Mouse (Mus musculus) embryonic stem cell, embryonic (primary cell): ENCODE data around the gene Aspdh.

Source experiments
- CTCF ChIA-PET, 4 experiments: fragments of 300-600 bp in 2 of 4; fragments of 350-600 bp in 2 of 4; sonication (Branson Sonifier 250); formaldehyde crosslinking; loops; one replicate each; lab custom pipeline; 2022; ENCODE audit warnings: inconsistent platforms in 2 of 4; lab: Charles Lee
- POLR2A ChIA-PET, 4 experiments: fragments of 300-600 bp in 2 of 4; fragments of 350-600 bp in 2 of 4; sonication (Branson Sonifier 250); formaldehyde crosslinking; loops; one replicate each; lab custom pipeline; 2022; ENCODE audit warnings: antibody characterized with exemption in 4 of 4, inconsistent platforms in 1 of 4; lab: Charles Lee

The Aspdh gene

DNA sequence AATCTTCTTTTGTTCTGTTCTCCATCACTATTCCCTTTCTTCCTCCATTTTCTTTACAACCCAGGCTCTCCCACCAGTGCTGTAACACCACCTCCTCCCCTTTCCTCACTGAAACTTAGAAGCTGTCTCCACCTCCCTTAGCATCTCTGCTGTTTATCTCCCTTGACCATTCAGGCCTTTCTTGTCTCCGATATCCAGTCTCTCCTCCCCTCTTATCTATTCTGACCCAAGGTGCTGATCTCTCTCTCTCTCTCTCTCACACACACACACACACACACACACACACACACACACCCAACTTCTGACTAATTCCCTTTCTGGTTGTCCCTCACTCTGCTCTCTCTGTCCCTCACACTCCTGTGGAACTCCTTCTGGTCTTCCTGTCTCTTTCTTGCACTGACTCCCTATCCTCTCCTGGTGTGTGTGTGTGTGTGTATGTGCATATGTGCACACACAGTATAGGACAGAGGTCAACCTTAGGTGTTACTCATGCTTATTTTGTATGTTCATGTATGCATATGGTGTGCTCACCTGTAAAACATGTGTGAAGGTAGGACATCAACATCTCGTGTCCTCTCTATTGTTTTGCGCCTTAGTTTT, 17.7 kb downstream of the Aspdh start:
- ChIA-PET POLR2A (no interaction called here), CTCF (no interaction called here)

DNA sequence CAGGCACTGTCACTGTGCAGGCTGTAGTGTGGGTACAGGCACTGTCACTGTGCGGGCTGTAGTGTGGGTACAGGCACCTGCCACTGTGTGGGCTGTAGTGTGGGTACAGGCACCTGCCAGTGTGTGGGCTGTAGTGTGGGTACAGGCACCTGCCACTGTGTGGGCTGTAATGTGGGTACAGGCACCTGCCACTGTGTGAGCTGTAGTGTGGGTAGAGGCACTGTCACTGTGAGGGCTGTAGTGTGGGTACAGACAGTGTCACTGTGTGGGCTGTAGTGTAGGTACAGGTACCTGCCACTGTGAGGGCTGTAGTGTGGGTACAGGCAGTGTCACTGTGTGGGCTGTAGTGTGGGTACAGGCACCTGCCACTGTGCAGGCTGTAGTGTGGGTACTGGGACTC, 18.9 kb downstream of the Aspdh start:
- ChIA-PET CTCF (interaction anchor here in 3 of 4 experiments (0.5 to 3.5 kb wide), 3 partner anchors 13 to 85 kb away, joined by 3 to 23 read pairs (median 4); partner anchors contain the start of genes Emc10 (in 1 of the 3) and Fam71e1 (in 1 of the 3)), POLR2A (interaction anchor here in 2 of 4 experiments (0.5 to 1.6 kb wide), 3 partner anchors 16 to 608 kb away, joined by 4 to 6 read pairs (median 5); partner anchors contain the start of genes Josd2 (in 1 of the 2) and Rcn3 (in 1 of the 2))

DNA sequence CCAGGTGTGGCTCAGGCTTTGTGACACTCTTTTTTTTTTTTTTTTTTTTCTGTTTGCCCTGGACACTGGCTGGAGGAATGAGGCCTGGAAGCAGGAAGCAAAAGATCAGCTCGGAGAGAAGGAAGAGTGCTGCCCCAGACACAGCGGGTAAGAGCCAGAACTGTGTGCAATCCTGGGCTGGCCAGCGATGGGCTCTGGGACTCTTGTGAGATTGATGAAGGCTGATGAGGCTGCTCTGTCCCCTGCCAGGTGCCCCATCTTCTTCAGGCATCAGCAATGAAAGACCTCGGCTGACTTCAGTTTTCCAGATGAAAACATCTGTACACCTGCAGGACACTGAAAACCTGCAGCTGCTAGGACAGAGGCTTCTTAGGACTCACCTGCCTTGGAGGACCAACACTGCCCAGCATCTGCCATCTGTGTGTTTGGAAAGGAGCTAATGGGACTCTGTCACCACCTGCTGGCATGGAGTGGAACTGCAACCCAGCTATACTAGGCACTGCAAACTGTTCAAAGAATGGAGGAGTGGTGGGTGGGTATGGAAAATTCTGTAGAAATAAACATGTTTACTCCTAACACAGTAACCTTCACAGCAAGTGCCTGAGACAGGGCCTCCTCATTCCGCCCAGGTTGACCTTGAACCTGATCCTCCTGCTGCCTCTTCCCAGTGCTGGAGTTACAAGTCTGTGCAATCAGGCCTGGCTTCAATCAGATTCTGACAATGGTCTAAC, 19.8 kb downstream of the Aspdh start:
- ChIA-PET CTCF (interaction anchor here (0.5 to 3.5 kb wide), 57 partner anchors 8 to 691 kb away, joined by 3 to 23 read pairs (median 4); partner anchors contain the start of genes Emc10 (in 1 of the 4), Fam71e1 (in 1 of the 4), Josd2 (in 1 of the 4) and Lrrc4b (in 1 of the 4)), POLR2A (interaction anchor here (0.5 to 5.3 kb wide), 59 partner anchors 9 to 751 kb away, joined by 3 to 100 read pairs (median 4); partner anchors contain the start of genes Emc10 (in 3 of the 4), Fam71e1 (in 3 of the 4), Josd2 (in 3 of the 4) and 1700028J19Rik (in 1 of the 4))

DNA sequence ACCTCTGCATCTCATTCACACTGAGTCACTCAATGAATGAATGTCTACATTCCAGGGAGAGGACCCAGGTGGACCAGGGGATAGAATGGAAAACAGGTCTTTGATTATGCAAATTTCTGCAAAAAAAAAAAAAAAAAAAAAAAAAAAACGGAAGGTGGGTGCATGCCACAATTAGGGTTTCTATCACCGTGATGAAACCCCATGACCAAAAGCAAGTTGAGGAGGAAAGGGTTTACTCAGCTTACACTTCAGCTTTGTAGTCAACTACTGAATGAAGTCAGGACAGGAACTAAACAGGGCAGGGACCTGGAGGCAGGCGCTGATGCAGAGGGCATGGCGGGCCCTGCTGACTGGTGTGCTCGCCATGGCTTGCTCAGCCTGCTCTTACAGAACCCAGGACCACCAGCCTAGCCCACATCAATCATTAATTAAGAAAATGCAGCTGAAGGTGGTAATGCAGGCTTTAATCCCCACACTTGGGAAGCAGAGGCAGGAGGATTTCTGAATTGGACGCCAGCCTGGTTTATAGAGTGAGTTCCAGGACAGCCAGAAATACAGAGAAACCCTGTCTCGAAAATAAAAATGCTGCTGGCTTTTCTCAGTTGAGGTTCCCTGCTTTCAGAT, 20.5 kb downstream of the Aspdh start:
- ChIA-PET POLR2A (interaction anchor here (0.5 to 5.3 kb wide), 71 partner anchors 8 to 1159 kb away, joined by 3 to 100 read pairs (median 4); partner anchors contain the start of genes Emc10 (in 3 of the 4), Fam71e1 (in 3 of the 4), Josd2 (in 3 of the 4) and 1700028J19Rik (in 1 of the 4)), CTCF (interaction anchor here (0.5 to 3.5 kb wide), 58 partner anchors 7 to 690 kb away, joined by 3 to 23 read pairs (median 4); partner anchors contain the start of genes Emc10 (in 2 of the 4), Fam71e1 (in 2 of the 4), Josd2 (in 1 of the 4) and Lrrc4b (in 1 of the 4))

DNA sequence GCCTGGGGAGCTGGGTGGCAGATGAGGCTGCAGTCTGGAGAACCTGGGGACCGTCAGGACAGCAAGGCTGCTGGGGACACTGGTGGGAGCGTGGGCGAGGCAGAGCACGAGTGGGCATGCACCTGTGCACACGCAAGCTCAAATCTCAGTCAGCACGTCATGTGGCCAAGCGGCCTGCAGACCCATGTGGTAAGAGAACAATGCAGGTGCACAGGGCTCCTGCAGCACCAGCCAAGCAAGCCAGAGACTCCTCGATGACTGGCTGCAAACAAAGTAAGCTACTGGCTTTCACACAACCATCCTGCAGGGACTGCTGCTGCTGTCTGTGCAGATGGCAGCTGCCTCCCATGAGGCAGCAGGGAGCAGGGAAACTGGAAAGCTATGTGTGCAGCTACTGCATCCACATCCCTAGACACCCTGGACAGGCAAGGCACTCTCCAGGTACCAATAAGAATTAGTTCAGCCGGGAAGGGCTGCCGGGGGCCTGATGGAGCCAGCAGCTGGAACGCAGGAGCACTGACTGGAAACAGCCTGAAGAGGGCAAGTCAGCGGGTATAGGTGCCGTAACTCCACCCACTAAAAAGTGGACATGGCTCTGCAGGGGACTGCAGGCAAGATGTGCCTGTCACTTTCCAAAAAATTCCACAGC, 21.9 kb downstream of the Aspdh start:
- ChIA-PET POLR2A (interaction anchor here in 3 of 4 experiments (0.7 to 5.3 kb wide), 23 partner anchors 9 to 241 kb away, joined by 3 to 100 read pairs (median 4); partner anchors contain the start of genes Emc10 (in 2 of the 3), Fam71e1 (in 2 of the 3), Josd2 (in 2 of the 3) and 1700028J19Rik (in 1 of the 3)), CTCF (interaction anchor here in 3 of 4 experiments (0.6 to 3.5 kb wide), 11 partner anchors 10 to 900 kb away, joined by 3 to 23 read pairs (median 4); partner anchors contain the start of genes Emc10 (in 1 of the 3) and Fam71e1 (in 1 of the 3))

DNA sequence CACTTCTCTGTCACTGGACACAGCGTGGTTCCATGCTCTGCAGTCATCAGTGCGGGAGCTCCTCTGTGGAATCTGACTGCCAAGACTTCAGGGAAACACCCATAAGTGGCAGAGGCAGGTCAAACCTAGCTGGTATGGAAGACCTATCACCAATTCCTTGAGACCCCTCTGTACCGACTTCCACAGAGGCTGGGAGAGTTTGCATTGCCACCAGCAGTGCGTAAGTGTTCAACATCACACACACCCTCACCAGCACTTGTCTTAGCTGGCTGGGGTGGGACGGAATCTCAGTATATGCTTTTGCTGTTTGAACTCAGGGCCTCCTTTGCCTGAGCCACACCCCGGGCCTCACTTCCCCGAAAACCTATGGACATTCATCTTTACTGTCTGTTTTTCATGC, 22.7 kb downstream of the Aspdh start:
- ChIA-PET POLR2A (interaction anchor here in 2 of 4 experiments (1.0 to 5.3 kb wide), 7 partner anchors 8 to 183 kb away, joined by 3 to 100 read pairs (median 5); partner anchors contain the start of genes Emc10 (in 2 of the 2), Fam71e1 (in 2 of the 2) and Josd2 (in 1 of the 2)), CTCF (interaction anchor here in 1 of 4 experiments (3.5 kb wide), 1 partner anchor 9 kb away, joined by 23 read pairs; the partner anchor contains the start of genes Emc10 and Fam71e1)

DNA sequence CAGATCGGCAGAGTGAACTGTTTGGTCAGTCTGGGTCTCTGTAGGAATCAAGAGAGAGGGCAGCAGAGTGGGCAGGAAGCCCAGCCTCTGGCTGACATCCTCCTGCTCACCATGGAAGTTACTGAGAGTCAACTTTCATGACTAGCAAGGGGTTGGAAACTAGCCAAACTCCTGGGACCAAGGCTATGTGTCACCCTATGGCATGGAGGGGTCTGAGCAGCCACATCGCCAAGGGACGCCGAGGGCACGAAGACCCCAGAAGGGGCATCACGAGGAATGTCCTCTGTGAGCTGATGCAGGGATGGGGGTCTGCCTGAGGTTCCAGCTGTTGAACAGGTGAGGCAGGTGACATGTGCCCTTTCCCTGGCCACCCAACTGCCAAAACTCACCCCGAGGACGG, 23.4 kb downstream of the Aspdh start:
- POLR2A ChIA-PET, result interaction anchor here in 2 of 4 experiments (1.6 to 5.3 kb wide), 4 partner anchors 8 to 20 kb away, joined by 4 to 100 read pairs (median 50); partner anchors contain the start of genes Emc10 (in 2 of the 2), Fam71e1 (in 2 of the 2) and Josd2 (in 1 of the 2)
- CTCF ChIA-PET, result interaction anchor here in 1 of 4 experiments (0.9 kb wide), 1 partner anchor 150 kb away, joined by 3 read pairs; no protein-coding TSS in a partner anchor

DNA sequence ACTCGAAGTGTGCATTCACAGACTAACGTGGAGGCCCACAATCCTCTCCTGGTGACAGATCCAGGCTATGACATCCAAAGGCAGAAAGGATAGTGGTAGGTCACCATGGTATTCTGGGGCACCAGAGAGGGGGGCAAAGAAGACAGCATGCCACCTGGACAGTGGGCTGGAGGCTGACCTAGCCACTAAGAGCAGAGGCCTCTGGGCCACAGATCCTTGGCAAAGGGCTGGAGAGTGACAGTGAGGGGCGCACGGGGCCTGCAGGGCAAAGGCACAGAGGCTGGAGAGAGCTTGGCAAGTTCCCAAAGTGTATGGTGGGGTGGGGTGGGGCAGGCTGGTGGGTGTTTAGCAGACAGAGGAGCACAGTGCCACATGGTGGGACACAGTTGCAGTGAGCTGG, 25.1 kb downstream of the Aspdh start:
- CTCF ChIA-PET, result interaction anchor here in 2 of 4 experiments (0.6 to 2.4 kb wide), 2 partner anchors 28 to 32 kb away, joined by 3 to 5 read pairs; no protein-coding TSS in a partner anchor
- POLR2A ChIA-PET, result interaction anchor here in 1 of 4 experiments (0.7 kb wide), 1 partner anchor 739 kb away, joined by 3 read pairs; no protein-coding TSS in a partner anchor

DNA sequence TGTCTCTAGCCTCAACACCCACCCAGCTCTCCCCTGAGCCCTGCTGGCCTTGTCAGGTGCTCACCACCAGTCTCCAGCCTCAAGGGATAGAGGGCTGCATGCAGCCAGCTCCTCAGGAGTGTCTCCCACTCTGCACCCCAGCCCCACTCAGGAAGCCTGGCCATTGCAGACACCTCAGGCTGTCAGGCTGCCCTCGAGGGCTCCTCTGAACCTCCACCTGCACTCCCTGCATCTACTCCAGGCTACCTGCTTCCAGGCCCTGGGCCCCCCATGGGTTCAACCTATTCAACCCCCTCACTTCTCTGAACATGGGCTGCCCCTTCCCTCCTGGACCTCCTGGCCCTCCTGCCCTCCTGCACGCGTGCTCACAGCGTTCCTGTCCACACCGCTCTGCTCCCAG, 26.2 kb downstream of the Aspdh start:
- ChIA-PET POLR2A (interaction anchor here in 3 of 4 experiments (0.6 to 1.3 kb wide), 4 partner anchors 23 to 245 kb away, joined by 3 read pairs; partner anchors contain the start of genes 1700028J19Rik (in 1 of the 3) and 2410002F23Rik (in 1 of the 3)), CTCF (interaction anchor here in 2 of 4 experiments (0.5 to 2.4 kb wide), 2 partner anchors 27 to 123 kb away, joined by 5 to 15 read pairs; no protein-coding TSS in a partner anchor)

DNA sequence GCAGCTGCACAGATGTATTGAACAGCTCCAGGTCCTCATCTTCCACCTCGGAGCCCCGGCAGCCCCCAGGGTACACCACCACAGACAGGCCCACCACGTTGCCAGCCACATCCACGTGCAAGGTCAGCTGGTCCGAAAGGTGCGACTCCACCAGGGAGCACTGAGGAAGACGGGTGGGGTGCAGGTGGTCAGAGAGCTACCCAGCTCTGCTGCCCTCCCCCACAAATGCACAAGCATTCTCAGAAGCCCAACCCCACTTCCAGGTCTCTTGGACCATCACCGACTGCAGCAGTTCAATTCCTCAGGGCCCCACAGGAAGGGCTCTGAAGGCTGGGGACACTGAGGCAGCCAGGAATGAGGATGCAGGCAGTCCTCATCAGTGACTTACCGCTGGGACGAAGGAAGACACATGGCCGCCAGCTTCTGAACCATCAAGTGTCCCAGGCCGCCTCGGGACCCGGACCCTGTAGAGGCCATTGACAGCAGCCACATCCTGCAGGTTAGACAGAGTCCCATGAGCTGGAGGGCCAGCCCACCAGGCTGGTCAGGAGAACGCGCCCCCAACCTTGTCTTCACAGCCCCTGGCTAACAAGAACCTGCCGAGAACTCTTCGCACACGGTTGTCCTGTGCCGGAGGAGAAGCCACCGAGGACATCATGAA, 27.1 kb downstream of the Aspdh start:
- POLR2A ChIA-PET, result interaction anchor here in 2 of 4 experiments (0.6 to 1.3 kb wide), 6 partner anchors 21 to 142 kb away, joined by 3 read pairs; no protein-coding TSS in a partner anchor
- CTCF ChIA-PET, result interaction anchor here in 3 of 4 experiments (1.0 to 2.4 kb wide), 4 partner anchors 7 to 141 kb away, joined by 3 to 5 read pairs (median 3); no protein-coding TSS in a partner anchor

DNA sequence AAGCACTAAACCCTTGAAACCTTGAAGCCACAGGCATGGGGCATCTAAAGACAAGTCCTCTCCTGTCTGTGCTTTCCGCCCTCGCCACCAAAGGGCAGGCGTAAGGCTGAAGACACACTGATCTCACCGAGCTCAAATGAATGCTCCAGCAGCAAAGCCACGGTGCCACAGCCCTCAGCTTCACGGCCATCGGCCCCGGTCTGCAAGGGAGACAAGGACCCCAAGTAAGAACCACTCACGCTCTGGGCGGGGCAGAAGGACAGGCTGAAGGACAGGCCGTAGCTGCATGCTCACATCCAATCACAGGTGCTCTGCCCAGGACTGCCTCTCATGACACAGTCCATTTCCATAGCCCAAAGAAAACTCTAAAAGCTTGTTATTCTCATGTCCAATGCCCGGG, 29.5 kb downstream of the Aspdh start:
- ChIA-PET POLR2A (interaction anchor here (0.5 to 7.2 kb wide), 17 partner anchors 8 to 248 kb away, joined by 3 to 100 read pairs (median 6); partner anchors contain the start of genes Josd2 (in 2 of the 4), 1700028J19Rik (in 1 of the 4) and 2410002F23Rik (in 1 of the 4)), CTCF (interaction anchor here in 3 of 4 experiments (0.6 to 1.3 kb wide), 5 partner anchors 9 to 355 kb away, joined by 3 to 9 read pairs (median 3); partner anchors contain the start of genes Atf5 (in 1 of the 3), Il4i1 (in 1 of the 3) and Nup62 (in 1 of the 3))

DNA sequence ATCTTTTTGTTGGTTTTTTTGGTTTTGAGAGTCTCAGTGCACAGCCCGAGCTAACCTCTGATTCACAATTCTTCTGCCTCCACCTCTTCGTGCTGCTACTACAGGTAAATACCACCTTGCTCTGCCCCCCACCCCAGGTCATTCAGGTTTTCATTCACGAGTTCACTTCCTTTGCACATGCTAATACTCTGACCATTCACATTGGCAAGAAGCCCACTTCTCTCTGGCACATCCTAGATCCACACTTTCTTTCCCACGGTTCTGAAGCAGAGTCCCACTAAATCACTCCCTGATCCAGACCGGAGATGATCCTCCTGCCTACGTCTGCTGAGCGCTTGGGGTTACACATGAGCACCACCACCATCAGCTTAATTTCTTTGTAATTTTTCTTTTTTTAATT, 29.9 kb downstream of the Aspdh start:
- ChIA-PET POLR2A (interaction anchor here (0.5 to 7.2 kb wide), 24 partner anchors 8 to 270 kb away, joined by 3 to 100 read pairs (median 6); partner anchors contain the start of genes 1700028J19Rik (in 2 of the 4), 2410002F23Rik (in 2 of the 4), Josd2 (in 2 of the 4) and Izumo2 (in 1 of the 4)), CTCF (interaction anchor here in 3 of 4 experiments (0.6 to 3.1 kb wide), 7 partner anchors 9 to 355 kb away, joined by 3 to 23 read pairs (median 3); partner anchors contain the start of genes Atf5 (in 1 of the 3), Il4i1 (in 1 of the 3) and Nup62 (in 1 of the 3))

DNA sequence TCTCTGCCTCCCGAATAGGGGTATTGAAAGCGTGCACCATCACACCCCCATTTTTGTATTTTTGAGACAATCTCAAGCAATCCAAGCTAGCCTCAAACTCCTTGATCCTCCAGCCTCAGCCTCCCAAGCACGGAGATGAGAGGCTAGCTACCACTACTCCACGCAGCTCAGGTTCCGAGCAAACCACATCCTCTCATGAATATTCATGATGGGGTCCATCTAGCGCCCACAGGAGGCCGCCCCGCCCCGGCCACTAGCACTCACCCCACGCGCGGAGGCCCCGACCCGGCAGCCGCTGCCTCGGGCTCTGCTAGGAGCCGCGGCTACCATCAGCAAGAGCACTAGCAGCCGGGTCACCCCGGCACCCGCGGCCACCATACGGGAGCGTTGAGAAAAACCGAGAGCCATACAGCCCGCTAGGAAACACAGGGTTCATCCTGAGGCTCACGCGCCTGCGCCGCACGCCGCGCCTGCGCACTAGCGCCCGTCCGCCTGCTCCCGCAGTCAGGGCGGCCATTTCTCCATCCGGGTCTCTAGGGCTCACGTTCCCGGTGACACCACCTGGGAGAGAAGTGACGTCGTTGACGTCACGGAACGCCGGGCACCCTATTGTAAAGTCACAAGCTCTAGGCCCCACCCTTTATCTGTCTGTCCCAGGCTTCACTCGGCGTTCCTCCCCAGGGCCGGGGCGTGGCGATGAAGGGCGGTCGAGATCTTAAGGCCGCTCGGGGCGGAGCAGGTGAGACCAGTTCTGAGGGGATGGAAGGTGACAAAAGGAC, 31.0 kb downstream of the Aspdh start, which contains the start of the genes Emc10 and Fam71e1:
Gene Emc10 (minus strand): TSS at position 538 of the 779 bp plus-strand sequence.
Gene Fam71e1 (plus strand): TSS at position 590 of the 779 bp plus-strand sequence.
- CTCF ChIA-PET, result interaction anchor here in 3 of 4 experiments (0.5 to 3.1 kb wide), 32 partner anchors 10 to 816 kb away, joined by 3 to 23 read pairs (median 4); partner anchors contain the start of genes Pold1 (in 2 of the 3), Josd2 (in 1 of the 3) and Nr1h2 (in 1 of the 3)
- POLR2A ChIA-PET, result interaction anchor here (0.5 to 7.2 kb wide), 110 partner anchors 9 to 1022 kb away, joined by 3 to 100 read pairs (median 4); partner anchors contain the start of genes Atf5 (in 3 of the 4), Il4i1 (in 3 of the 4), Josd2 (in 3 of the 4) and Nup62 (in 3 of the 4)

DNA sequence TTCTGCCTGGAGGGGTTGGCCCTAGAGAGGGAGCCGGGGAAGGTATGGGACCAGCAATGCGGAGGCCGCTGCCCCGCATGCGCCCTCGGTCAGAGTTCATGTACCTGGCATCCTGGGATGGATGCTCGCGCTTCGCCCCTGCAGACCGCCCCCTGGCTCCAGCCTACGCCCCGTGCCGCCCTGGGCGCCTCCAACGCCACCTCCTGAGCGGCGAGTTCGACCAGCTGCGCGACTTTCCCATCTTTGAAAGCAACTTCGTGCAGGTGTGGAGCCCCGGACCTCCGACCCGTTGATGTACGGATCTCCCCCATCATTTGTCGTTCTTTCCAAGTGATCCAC, 31.5 kb downstream of the Aspdh start:
- CTCF ChIA-PET, result interaction anchor here in 3 of 4 experiments (0.5 to 3.1 kb wide), 25 partner anchors 11 to 816 kb away, joined by 3 to 23 read pairs (median 4); partner anchors contain the start of genes Pold1 (in 2 of the 3) and Nr1h2 (in 1 of the 3)
- POLR2A ChIA-PET, result interaction anchor here (0.5 to 7.2 kb wide), 83 partner anchors 9 to 860 kb away, joined by 3 to 100 read pairs (median 5); partner anchors contain the start of genes Atf5 (in 3 of the 4), Il4i1 (in 3 of the 4), Josd2 (in 3 of the 4) and Nup62 (in 3 of the 4)
